Mouse (Mus musculus): ENCODE results near the gene Sorcs3. TPM values are rescaled to one million over a fixed set of nuclear protein-coding genes. Genes with fewer than 3 reads are reported as not detected.

Sorcs3 gene
- polyA plus RNA-seq, 1 experiment from 2014 or later = 5.9 TPM

DNA sequence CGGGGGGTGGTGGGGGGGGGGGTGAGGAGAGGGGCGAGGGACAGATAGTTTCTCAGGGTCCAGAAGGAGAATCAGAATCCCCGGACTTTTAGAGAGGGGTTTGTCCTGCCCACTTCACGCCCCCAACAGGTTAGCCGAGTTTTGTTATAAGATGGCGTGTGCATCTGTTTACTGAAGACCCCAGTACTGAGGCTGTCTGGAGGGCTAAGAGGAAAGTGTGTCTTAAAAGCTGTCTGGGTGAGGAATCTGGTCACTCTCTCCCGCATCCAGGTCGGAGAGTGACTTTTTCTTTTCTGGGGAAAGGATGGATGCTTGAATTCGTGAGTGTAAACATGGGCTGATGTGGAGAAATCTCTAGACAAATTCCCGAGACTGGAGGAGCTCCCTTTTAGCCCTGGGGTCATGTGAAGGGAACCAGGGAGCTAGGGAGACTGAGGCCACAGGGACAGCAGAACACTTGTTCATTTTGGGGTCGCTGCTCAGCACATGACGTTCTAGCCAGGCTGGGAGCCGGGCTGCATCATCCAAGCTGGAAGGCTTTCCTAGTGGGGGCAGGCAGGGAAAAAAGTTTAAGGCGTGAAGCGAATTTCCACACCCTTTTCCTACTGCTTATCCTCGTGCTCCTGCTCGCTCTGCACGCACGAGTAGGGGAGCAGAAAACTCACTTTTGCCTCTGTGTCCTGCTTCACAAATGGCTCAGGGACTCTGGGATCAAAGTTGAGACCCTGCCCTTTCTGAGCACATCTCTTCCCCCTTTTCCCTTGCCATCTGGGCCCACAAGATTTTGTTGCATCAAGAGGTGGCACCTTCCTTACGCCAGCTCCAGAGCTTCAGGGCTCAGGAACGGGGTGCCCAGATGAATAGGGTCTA lies 1.3 kb downstream of the Sorcs3 start:
- H3K9ac ChIP-seq (ENCODE audit: low read length) = peak overlapping the region; percentile 69
- no peak overlapping the region for H3K27ac ChIP-seq (ENCODE audit: low read depth, low read length)
- peaks cover 21% of the 10 kb centered on the region for H3K27me3 ChIP-seq (ENCODE audit: control insufficient read depth, insufficient read depth, low read length)
- WGBS = under 1% methylated on average over 21 of the region's 21 CpGs
- H3K4me3 ChIP-seq (ENCODE audit: low read depth, low read length) = peak overlapping the region; percentile 59
- H3K9me3 ChIP-seq (ENCODE audit: control insufficient read depth, low read length) = no peaks in the 10 kb centered on the region
- H3K4me1 ChIP-seq (ENCODE audit: control insufficient read depth, insufficient read depth, low read length) = peaks cover 6% of the 10 kb centered on the region; the same call in 1 of the 2 replicates
- peak overlapping the region; percentile 99 for H3K4me2 ChIP-seq (ENCODE audit: low read depth)
- DNase-seq (ENCODE audit: low spot score) = peak; percentile 39
- ATAC-seq (ENCODE audit: insufficient read depth, low FRiP score, low TSS enrichment) = no peak
- no peaks in the 10 kb centered on the region for H3K36me3 ChIP-seq (ENCODE audit: control insufficient read depth, insufficient read depth, low read length)

GRCm38 (mm10) chr19:48207731-48208370 lies 2.0 kb downstream of the Sorcs3 start:
- H3K4me3 ChIP-seq (ENCODE audit: low read depth, low read length) = peak overlapping the region; percentile 59
- no peaks in the 10 kb centered on the region for H3K36me3 ChIP-seq (ENCODE audit: control insufficient read depth, insufficient read depth, low read length)
- H3K9ac ChIP-seq (ENCODE audit: low read length) = no peak overlapping the region
- H3K4me1 ChIP-seq (ENCODE audit: control insufficient read depth, insufficient read depth, low read length) = peaks cover 6% of the 10 kb centered on the region; the same call in 1 of the 2 replicates
- H3K4me2 ChIP-seq (ENCODE audit: low read depth) = peak overlapping the region; percentile 99
- no peaks in the 10 kb centered on the region for H3K9me3 ChIP-seq (ENCODE audit: control insufficient read depth, low read length)
- 3% methylated on average over 10 of the region's 10 CpGs for WGBS
- no peak for ATAC-seq (ENCODE audit: insufficient read depth, low FRiP score, low TSS enrichment)
- peaks cover 21% of the 10 kb centered on the region for H3K27me3 ChIP-seq (ENCODE audit: control insufficient read depth, insufficient read depth, low read length)
- no peak overlapping the region for H3K27ac ChIP-seq (ENCODE audit: low read depth, low read length)
- peak; percentile 33 for DNase-seq (ENCODE audit: low spot score)

DNA sequence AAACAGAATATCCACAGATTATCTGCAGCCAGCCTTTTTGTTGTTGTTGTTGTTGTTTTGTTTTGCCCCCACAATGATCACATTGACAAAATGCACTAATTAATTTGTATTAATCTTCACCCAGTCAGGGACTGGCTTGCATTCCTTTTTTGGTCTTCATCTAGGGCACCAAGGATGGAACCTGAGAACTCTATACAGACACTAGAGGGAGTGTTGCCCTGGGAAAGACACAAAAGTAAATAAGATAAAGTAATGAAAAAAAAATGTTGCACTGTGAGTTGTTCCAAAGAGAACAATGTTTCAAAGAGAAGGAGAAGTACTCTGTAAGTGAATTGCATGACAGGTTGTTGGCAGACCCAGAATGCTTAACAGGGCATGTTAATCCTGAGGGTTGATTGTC lies 9.6 kb downstream of the Sorcs3 start:
- Histone ChIP-seq H3K4me1 (ENCODE audit: control insufficient read depth, insufficient read depth, low read length) (no peaks in the 10 kb centered on the region), H3K27ac (ENCODE audit: low read depth, low read length) (no peak overlapping the region), H3K4me2 (ENCODE audit: low read depth) (no peak overlapping the region), H3K36me3 (ENCODE audit: control insufficient read depth, insufficient read depth, low read length) (no peaks in the 10 kb centered on the region), H3K9me3 (ENCODE audit: control insufficient read depth, low read length) (no peaks in the 10 kb centered on the region), H3K9ac (ENCODE audit: low read length) (no peak overlapping the region), H3K4me3 (ENCODE audit: low read depth, low read length) (no peak overlapping the region), H3K27me3 (ENCODE audit: control insufficient read depth, insufficient read depth, low read length) (no peaks in the 10 kb centered on the region)
- ATAC-seq (ENCODE audit: insufficient read depth, low FRiP score, low TSS enrichment) (no peak), DNase-seq (ENCODE audit: low spot score) (no peak)

- no peak overlapping the region for H3K27ac ChIP-seq (ENCODE audit: low read depth, low read length)
- no peak overlapping the region for H3K4me3 ChIP-seq (ENCODE audit: low read depth, low read length)
- no peak overlapping the region for H3K4me2 ChIP-seq (ENCODE audit: low read depth)
- H3K4me1 ChIP-seq (ENCODE audit: control insufficient read depth, insufficient read depth, low read length) = no peaks in the 10 kb centered on the region
- WGBS = 51% methylated on average over 13 of the region's 13 CpGs
- no peak for ATAC-seq (ENCODE audit: insufficient read depth, low FRiP score, low TSS enrichment)
- H3K9me3 ChIP-seq (ENCODE audit: control insufficient read depth, low read length) = no peaks in the 10 kb centered on the region
- H3K27me3 ChIP-seq (ENCODE audit: control insufficient read depth, insufficient read depth, low read length) = no peaks in the 10 kb centered on the region
- H3K9ac ChIP-seq (ENCODE audit: low read length) = no peak overlapping the region
- H3K36me3 ChIP-seq (ENCODE audit: control insufficient read depth, insufficient read depth, low read length) = no peaks in the 10 kb centered on the region
- no peak for DNase-seq (ENCODE audit: low spot score)
These were observed 32.1 kb downstream of the Sorcs3 start for GRCm38 (mm10) chr19:48237786-48238372.

- Histone ChIP-seq H3K27me3 (ENCODE audit: control insufficient read depth, insufficient read depth, low read length) (no peaks in the 10 kb centered on the region), H3K36me3 (ENCODE audit: control insufficient read depth, insufficient read depth, low read length) (no peaks in the 10 kb centered on the region), H3K4me1 (ENCODE audit: control insufficient read depth, insufficient read depth, low read length) (no peaks in the 10 kb centered on the region), H3K9ac (ENCODE audit: low read length) (no peak overlapping the region), H3K9me3 (ENCODE audit: control insufficient read depth, low read length) (no peaks in the 10 kb centered on the region), H3K27ac (ENCODE audit: low read depth, low read length) (no peak overlapping the region), H3K4me2 (ENCODE audit: low read depth) (no peak overlapping the region), H3K4me3 (ENCODE audit: low read depth, low read length) (no peak overlapping the region)
- 73% methylated on average over 9 of the region's 9 CpGs for WGBS
- DNase-seq (ENCODE audit: low spot score) = no peak
- no peak for ATAC-seq (ENCODE audit: insufficient read depth, low FRiP score, low TSS enrichment)
These were observed 32.6 kb downstream of the Sorcs3 start for GRCm38 (mm10) chr19:48238391-48238790.

DNA sequence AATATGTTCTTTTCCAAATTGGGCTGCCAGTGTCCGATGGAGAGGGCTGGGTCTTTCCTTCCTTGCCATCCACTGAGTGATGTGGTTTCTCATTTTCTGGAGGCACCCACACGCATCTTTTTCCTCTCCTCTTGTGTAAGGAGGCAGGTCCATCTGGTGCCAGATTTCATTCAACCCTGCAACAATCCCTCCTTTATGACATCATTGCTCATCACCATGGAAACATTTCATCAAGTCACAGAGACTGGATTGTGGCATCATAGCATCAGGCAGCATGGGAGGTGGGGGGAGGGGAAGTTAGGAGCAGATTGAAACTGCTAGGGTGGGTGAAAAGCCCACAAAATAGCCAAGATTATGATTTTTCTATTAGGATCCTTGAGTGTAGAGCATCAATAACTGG lies 35.1 kb downstream of the Sorcs3 start:
- Histone ChIP-seq H3K4me3 (ENCODE audit: low read depth, low read length) (no peak overlapping the region), H3K4me2 (ENCODE audit: low read depth) (no peak overlapping the region), H3K9ac (ENCODE audit: low read length) (no peak overlapping the region), H3K4me1 (ENCODE audit: control insufficient read depth, insufficient read depth, low read length) (no peaks in the 10 kb centered on the region), H3K9me3 (ENCODE audit: control insufficient read depth, low read length) (no peaks in the 10 kb centered on the region), H3K27ac (ENCODE audit: low read depth, low read length) (no peak overlapping the region), H3K27me3 (ENCODE audit: control insufficient read depth, insufficient read depth, low read length) (no peaks in the 10 kb centered on the region), H3K36me3 (ENCODE audit: control insufficient read depth, insufficient read depth, low read length) (no peaks in the 10 kb centered on the region)
- ATAC-seq (ENCODE audit: insufficient read depth, low FRiP score, low TSS enrichment) (peak; percentile 79), DNase-seq (ENCODE audit: low spot score) (peak; percentile 32)
- 38% methylated on average over 2 of the region's 2 CpGs for WGBS

DNA sequence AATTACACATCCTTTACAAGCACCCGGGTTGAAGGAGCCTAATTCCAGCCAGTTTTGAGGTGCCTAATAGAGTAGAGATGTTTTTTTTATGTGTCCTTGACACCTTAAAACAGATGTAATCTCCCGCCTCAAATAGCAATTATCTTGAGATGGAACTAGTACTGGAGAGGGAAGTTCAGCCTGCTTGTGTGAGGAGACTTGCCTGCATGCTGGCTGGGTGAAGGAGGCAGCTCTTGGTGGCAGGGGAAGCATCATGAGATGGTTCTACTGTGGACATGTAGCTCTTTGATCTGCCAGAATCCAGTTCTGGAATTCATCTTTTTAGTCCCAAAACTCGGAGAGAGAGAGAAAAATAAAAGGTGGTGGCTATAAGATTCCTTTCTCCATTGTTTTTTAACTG lies 38.2 kb downstream of the Sorcs3 start:
- H3K4me3 ChIP-seq (ENCODE audit: low read depth, low read length) = no peak overlapping the region
- no peak overlapping the region for H3K4me2 ChIP-seq (ENCODE audit: low read depth)
- H3K4me1 ChIP-seq (ENCODE audit: control insufficient read depth, insufficient read depth, low read length) = no peaks in the 10 kb centered on the region
- ATAC-seq (ENCODE audit: insufficient read depth, low FRiP score, low TSS enrichment) (no peak), DNase-seq (ENCODE audit: low spot score) (no peak)
- no peak overlapping the region for H3K27ac ChIP-seq (ENCODE audit: low read depth, low read length)
- H3K36me3 ChIP-seq (ENCODE audit: control insufficient read depth, insufficient read depth, low read length) = no peaks in the 10 kb centered on the region
- no peaks in the 10 kb centered on the region for H3K27me3 ChIP-seq (ENCODE audit: control insufficient read depth, insufficient read depth, low read length)
- 74% methylated on average over 3 of the region's 3 CpGs for WGBS
- no peaks in the 10 kb centered on the region for H3K9me3 ChIP-seq (ENCODE audit: control insufficient read depth, low read length)
- H3K9ac ChIP-seq (ENCODE audit: low read length) = no peak overlapping the region

- Histone ChIP-seq H3K36me3 (ENCODE audit: control insufficient read depth, insufficient read depth, low read length) (no peaks in the 10 kb centered on the region), H3K4me2 (ENCODE audit: low read depth) (no peak overlapping the region)
- 82% methylated on average over 7 of the region's 7 CpGs for WGBS
These were observed 53.4 kb downstream of the Sorcs3 start for GRCm38 (mm10) chr19:48259223-48259622.

More at GRCm38 (mm10) chr19:48259223-48259622, 53.4 kb downstream of the Sorcs3 start:
- Histone ChIP-seq H3K4me1 (ENCODE audit: control insufficient read depth, insufficient read depth, low read length) (no peaks in the 10 kb centered on the region), H3K4me3 (ENCODE audit: low read depth, low read length) (no peak overlapping the region), H3K27me3 (ENCODE audit: control insufficient read depth, insufficient read depth, low read length) (no peaks in the 10 kb centered on the region), H3K9me3 (ENCODE audit: control insufficient read depth, low read length) (no peaks in the 10 kb centered on the region), H3K9ac (ENCODE audit: low read length) (no peak overlapping the region), H3K27ac (ENCODE audit: low read depth, low read length) (no peak overlapping the region)
- no peak for DNase-seq (ENCODE audit: low spot score)
- no peak for ATAC-seq (ENCODE audit: insufficient read depth, low FRiP score, low TSS enrichment)
